In genomic region chr9:57967237-57967960, GRCm38 (mm10) we compare ENCODE assay signal across 10 mouse cellular contexts. TPM values are rescaled to one million over a fixed set of nuclear protein-coding genes. Genes with fewer than 3 reads are reported as not detected.
DNase-seq lines count a peak whose midpoint lies in the region; TF ChIP-seq lines count a peak whose summit lies in the region.
"Had no signal": no experiment of that assay in that cellular context is flagged by ENCODE, and none has a peak within 500 bp of the region (broad histone marks: within the 10 kb centered on the region; RNA-seq: fewer than 3 reads in every experiment).

No protein-coding gene starts in this region.

- peak; percentile 55 for DNase-seq in adrenal gland, postnatal 10 days
- DNase-seq in adrenal gland, adult (ENCODE audit: inconsistent age in 2 of 2, low spot score in 1 of 2): no peak
- peak; percentile 46 to 49 for DNase-seq in frontal cortex, postnatal 25 days (ENCODE audit: low spot score in 2 of 2)
- DNase-seq in layer of hippocampus, postnatal 10 days (ENCODE audit: low spot score in 2 of 2): peak; percentile 64 to 72
- peak; percentile 82 for DNase-seq in testis, postnatal 14 days (ENCODE audit: low spot score)
- no peak for DNase-seq in embryo, embryonic 9.5 days (ENCODE audit: extremely low spot score)
- DNase-seq in lung, postnatal 4 days: no peak

- H3K4me1 ChIP-seq in E14TG2a.4 (replicated peaks; ENCODE audit: low read depth, low read length): peaks cover 41% of the 10 kb centered on the region

- peaks cover 28% of the 10 kb centered on the region for H3K27me3 ChIP-seq in E14TG2a.4 (ENCODE audit: insufficient read depth, low read length)
- H3K27me3 ChIP-seq: neural tube, embryonic 13.5 days had no signal

- no peaks in the 10 kb centered on the region for H3K9me3 ChIP-seq in E14TG2a.4 (ENCODE audit: low read length)
- H3K9me3 ChIP-seq: neural tube, embryonic 13.5 days had no signal

- no peak for TF ChIP-seq CTCF in E14TG2a.4 (conservative IDR thresholded peaks at IDR 0.05; ENCODE audit: low read length)

- no peaks in the 10 kb centered on the region for H3K36me3 ChIP-seq in E14TG2a.4 (ENCODE audit: insufficient read depth, low read length)
- H3K36me3 ChIP-seq: neural tube, embryonic 13.5 days had no signal

- peak overlapping the region; percentile 43 for H3K4me3 ChIP-seq in E14TG2a.4 (replicated peaks; ENCODE audit: low read length)
- H3K4me3 ChIP-seq: neural tube, embryonic 13.5 days had no signal

RNA-seq across cellular contexts. Expression of gene Sema7a, which starts 27.5 kb away (rescaled TPM):
- total RNA-seq in adrenal gland, postnatal 10 days (2021): 10 to 100 TPM; 18.0 to 19.8 TPM
- total RNA-seq in layer of hippocampus, postnatal 10 days (2021): 100 to 1,000 TPM; 100 to 104 TPM

RNA-seq across cellular contexts. Expression of gene Cyp11a1, which starts 38.8 kb away (rescaled TPM):
- total RNA-seq in adrenal gland, postnatal 10 days (2021): 1,000 to 10,000 TPM; 1,564 to 1,873 TPM
- 1 to 10 TPM; 1.2 to 1.9 TPM for total RNA-seq in layer of hippocampus, postnatal 10 days (2021)
- total RNA-seq: common myeloid progenitor, adult 5-6 weeks had no signal

RNA-seq across cellular contexts. Expression of gene Ubl7, which starts 56.6 kb away (rescaled TPM):
- 10 to 100 TPM; 71.2 to 74.8 TPM for total RNA-seq in adrenal gland, postnatal 10 days (2021)
- total RNA-seq in layer of hippocampus, postnatal 10 days (2021): 10 to 100 TPM; 95.3 to 98.4 TPM

Comparison
In these comparisons a context has a peak if more than half of its experiments do, and no peak if none do; other contexts are left out.
1. DNase-seq: peak in adrenal gland, postnatal 10 days (single experiment), frontal cortex, postnatal 25 days (2 of 2), layer of hippocampus, postnatal 10 days (2 of 2) and testis, postnatal 14 days (single experiment); none in adrenal gland, adult (0 of 2), embryo, embryonic 9.5 days (single experiment) and lung, postnatal 4 days (0 of 2).
2. RNA of gene Sema7a, which starts 27.5 kb away (total RNA-seq): 100 to 104 TPM in layer of hippocampus, postnatal 10 days; 18.0 to 19.8 TPM in adrenal gland, postnatal 10 days; every median in the first group is over 4 times any median in the second.
3. RNA of gene Cyp11a1, which starts 38.8 kb away (total RNA-seq): 1,564 to 1,873 TPM in adrenal gland, postnatal 10 days; 1.2 to 1.9 TPM in layer of hippocampus, postnatal 10 days; every median in the first group is over 100 times any median in the second.